Mouse (Mus musculus): ENCODE measurements around the gene Nf1. TPM values are rescaled to one million over a fixed set of nuclear protein-coding genes. Genes with fewer than 3 reads are reported as not detected.

Nf1 gene
- polyA plus RNA-seq, 1 experiment from 2014 or later: 4.9 TPM

- Histone ChIP-seq H3K27me3 (replicated peaks; ENCODE audit: control insufficient read depth, insufficient read depth, low read length) (no peaks in the 10 kb centered on the region; the same call in none of the 2 replicates), H3K4me3 (ENCODE audit: low read depth, low read length) (no peak overlapping the region), H3K9me3 (ENCODE audit: control insufficient read depth, low read length) (no peaks in the 10 kb centered on the region), H3K9ac (ENCODE audit: low read depth, low read length) (no peak overlapping the region), H3K36me3 (ENCODE audit: control insufficient read depth, insufficient read depth, low read length) (no peaks in the 10 kb centered on the region), H3K4me1 (replicated peaks; ENCODE audit: control insufficient read depth, insufficient read depth, low read length) (no peaks in the 10 kb centered on the region; the same call in 1 of the 2 replicates), H3K27ac (ENCODE audit: low read depth, low read length) (no peak overlapping the region), H3K4me2 (no peak overlapping the region)
- 31% methylated on average over 13 of the region's 13 CpGs for WGBS
- ATAC-seq (replicated peaks; ENCODE audit: low FRiP score) (no peak), DNase-seq (ENCODE audit: low spot score) (no peak)
These were observed 271.6 kb downstream of the Nf1 start for GRCm38 (mm10) chr11:79611011-79611666.

- no peak for DNase-seq (ENCODE audit: low spot score)
- WGBS: 8% methylated on average over 1 of the region's 1 CpGs
- no peaks in the 10 kb centered on the region; the same call in 1 of the 2 replicates for H3K4me1 ChIP-seq (replicated peaks; ENCODE audit: control insufficient read depth, insufficient read depth, low read length)
- no peak overlapping the region for H3K27ac ChIP-seq (ENCODE audit: low read depth, low read length)
- no peaks in the 10 kb centered on the region; the same call in 1 of the 2 replicates for H3K27me3 ChIP-seq (replicated peaks; ENCODE audit: control insufficient read depth, insufficient read depth, low read length)
- ATAC-seq (replicated peaks; ENCODE audit: low FRiP score): no peak
- no peak overlapping the region for H3K4me3 ChIP-seq (ENCODE audit: low read depth, low read length)
- H3K36me3 ChIP-seq (ENCODE audit: control insufficient read depth, insufficient read depth, low read length): no peaks in the 10 kb centered on the region
- no peak overlapping the region for H3K4me2 ChIP-seq
- H3K9me3 ChIP-seq (ENCODE audit: control insufficient read depth, low read length): no peaks in the 10 kb centered on the region
- H3K9ac ChIP-seq (ENCODE audit: low read depth, low read length): no peak overlapping the region
These were observed 272.6 kb downstream of the Nf1 start for GRCm38 (mm10) chr11:79612046-79612600.

- no peak overlapping the region for H3K4me3 ChIP-seq (ENCODE audit: low read depth, low read length)
- no peaks in the 10 kb centered on the region; the same call in 1 of the 2 replicates for H3K4me1 ChIP-seq (replicated peaks; ENCODE audit: control insufficient read depth, insufficient read depth, low read length)
These were observed 273.6 kb downstream of the Nf1 start for GRCm38 (mm10) chr11:79613084-79613483.

GRCm38 (mm10) chr11:79613711-79614110, 274.2 kb downstream of the Nf1 start:
- ATAC-seq (replicated peaks; ENCODE audit: low FRiP score): no peak
- Histone ChIP-seq H3K36me3 (ENCODE audit: control insufficient read depth, insufficient read depth, low read length) (no peaks in the 10 kb centered on the region), H3K27ac (ENCODE audit: low read depth, low read length) (no peak overlapping the region), H3K4me1 (replicated peaks; ENCODE audit: control insufficient read depth, insufficient read depth, low read length) (no peaks in the 10 kb centered on the region; the same call in 1 of the 2 replicates), H3K9ac (ENCODE audit: low read depth, low read length) (no peak overlapping the region), H3K27me3 (replicated peaks; ENCODE audit: control insufficient read depth, insufficient read depth, low read length) (no peaks in the 10 kb centered on the region; the same call in 1 of the 2 replicates), H3K4me3 (ENCODE audit: low read depth, low read length) (no peak overlapping the region), H3K4me2 (no peak overlapping the region), H3K9me3 (ENCODE audit: control insufficient read depth, low read length) (no peaks in the 10 kb centered on the region)
- 58% methylated on average over 4 of the region's 4 CpGs for WGBS
- no peak for DNase-seq (ENCODE audit: low spot score)

More at GRCm38 (mm10) chr11:79613084-79613483, 273.6 kb downstream of the Nf1 start:
- no peaks in the 10 kb centered on the region for H3K9me3 ChIP-seq (ENCODE audit: control insufficient read depth, low read length)
- ATAC-seq (replicated peaks; ENCODE audit: low FRiP score) (no peak), DNase-seq (ENCODE audit: low spot score) (no peak)
- WGBS: 71% methylated on average over 3 of the region's 3 CpGs
- H3K36me3 ChIP-seq (ENCODE audit: control insufficient read depth, insufficient read depth, low read length): no peaks in the 10 kb centered on the region
- H3K27ac ChIP-seq (ENCODE audit: low read depth, low read length): no peak overlapping the region
- no peaks in the 10 kb centered on the region; the same call in 1 of the 2 replicates for H3K27me3 ChIP-seq (replicated peaks; ENCODE audit: control insufficient read depth, insufficient read depth, low read length)
- H3K4me2 ChIP-seq: no peak overlapping the region
- H3K9ac ChIP-seq (ENCODE audit: low read depth, low read length): no peak overlapping the region

- DNase-seq (ENCODE audit: low spot score) (no peak), ATAC-seq (replicated peaks; ENCODE audit: low FRiP score) (no peak)
- no peak overlapping the region for H3K4me3 ChIP-seq (ENCODE audit: low read depth, low read length)
- no peak overlapping the region for H3K4me2 ChIP-seq
- no peak overlapping the region for H3K9ac ChIP-seq (ENCODE audit: low read depth, low read length)
- no peaks in the 10 kb centered on the region; the same call in 1 of the 2 replicates for H3K27me3 ChIP-seq (replicated peaks; ENCODE audit: control insufficient read depth, insufficient read depth, low read length)
- H3K4me1 ChIP-seq (replicated peaks; ENCODE audit: control insufficient read depth, insufficient read depth, low read length): no peaks in the 10 kb centered on the region; the same call in 1 of the 2 replicates
- H3K9me3 ChIP-seq (ENCODE audit: control insufficient read depth, low read length): no peaks in the 10 kb centered on the region
- no peaks in the 10 kb centered on the region for H3K36me3 ChIP-seq (ENCODE audit: control insufficient read depth, insufficient read depth, low read length)
- H3K27ac ChIP-seq (ENCODE audit: low read depth, low read length): no peak overlapping the region
- WGBS: 70% methylated on average over 3 of the region's 3 CpGs
These were observed 275.4 kb downstream of the Nf1 start for GRCm38 (mm10) chr11:79614880-79615279.

GRCm38 (mm10) chr11:79615871-79616270, 276.4 kb downstream of the Nf1 start:
- no peak overlapping the region for H3K9ac ChIP-seq (ENCODE audit: low read depth, low read length)
- H3K4me2 ChIP-seq: no peak overlapping the region
- ATAC-seq (replicated peaks; ENCODE audit: low FRiP score): no peak
- no peaks in the 10 kb centered on the region for H3K27me3 ChIP-seq (replicated peaks; ENCODE audit: control insufficient read depth, insufficient read depth, low read length)
- no peaks in the 10 kb centered on the region for H3K36me3 ChIP-seq (ENCODE audit: control insufficient read depth, insufficient read depth, low read length)
- DNase-seq (ENCODE audit: low spot score): no peak
- WGBS: 63% methylated on average over 5 of the region's 5 CpGs
- H3K4me3 ChIP-seq (ENCODE audit: low read depth, low read length): no peak overlapping the region
- H3K4me1 ChIP-seq (replicated peaks; ENCODE audit: control insufficient read depth, insufficient read depth, low read length): no peaks in the 10 kb centered on the region; the same call in 1 of the 2 replicates
- H3K9me3 ChIP-seq (ENCODE audit: control insufficient read depth, low read length): no peaks in the 10 kb centered on the region
- no peak overlapping the region for H3K27ac ChIP-seq (ENCODE audit: low read depth, low read length)

- DNase-seq (ENCODE audit: low spot score) (no peak), ATAC-seq (replicated peaks; ENCODE audit: low FRiP score) (no peak)
- Histone ChIP-seq H3K4me1 (replicated peaks; ENCODE audit: control insufficient read depth, insufficient read depth, low read length) (no peaks in the 10 kb centered on the region), H3K4me2 (no peak overlapping the region), H3K36me3 (ENCODE audit: control insufficient read depth, insufficient read depth, low read length) (no peaks in the 10 kb centered on the region), H3K9ac (ENCODE audit: low read depth, low read length) (no peak overlapping the region), H3K27ac (ENCODE audit: low read depth, low read length) (no peak overlapping the region), H3K27me3 (replicated peaks; ENCODE audit: control insufficient read depth, insufficient read depth, low read length) (no peaks in the 10 kb centered on the region), H3K9me3 (ENCODE audit: control insufficient read depth, low read length) (no peaks in the 10 kb centered on the region), H3K4me3 (ENCODE audit: low read depth, low read length) (no peak overlapping the region)
- 77% methylated on average over 8 of the region's 8 CpGs for WGBS
These were observed 278.5 kb downstream of the Nf1 start for GRCm38 (mm10) chr11:79617991-79618390.

GRCm38 (mm10) chr11:79623029-79623428, 283.5 kb downstream of the Nf1 start:
- DNase-seq (ENCODE audit: low spot score): no peak
- no peak overlapping the region for H3K9ac ChIP-seq (ENCODE audit: low read depth, low read length)
- H3K27me3 ChIP-seq (replicated peaks; ENCODE audit: control insufficient read depth, insufficient read depth, low read length): no peaks in the 10 kb centered on the region
- H3K36me3 ChIP-seq (ENCODE audit: control insufficient read depth, insufficient read depth, low read length): no peaks in the 10 kb centered on the region
- no peak overlapping the region for H3K4me3 ChIP-seq (ENCODE audit: low read depth, low read length)
- WGBS: 53% methylated on average over 5 of the region's 5 CpGs
- no peak overlapping the region for H3K4me2 ChIP-seq
- H3K9me3 ChIP-seq (ENCODE audit: control insufficient read depth, low read length): no peaks in the 10 kb centered on the region
- no peak overlapping the region for H3K27ac ChIP-seq (ENCODE audit: low read depth, low read length)
- no peaks in the 10 kb centered on the region for H3K4me1 ChIP-seq (replicated peaks; ENCODE audit: control insufficient read depth, insufficient read depth, low read length)
- no peak for ATAC-seq (replicated peaks; ENCODE audit: low FRiP score)
